Mouse (Mus musculus) liver, postnatal 0 days (tissue): ENCODE measurements at regions not wholly inside any gene's neighbourhood (a gene's known extent, or its start where the extent isn't known, plus 50 kb on each side); places are given as distances from the start of the nearest gene placed in this dataset.

Experiments
- CTCF ChIP-seq: sonication (generic); IDR thresholded peaks from 2 replicates; pipeline ENCODE4 v1.5.1; 2016; ENCODE audit warnings: antibody characterized with exemption, low read depth
- EP300 ChIP-seq: IDR thresholded peaks from 2 replicates; pipeline ENCODE4 v1.6.1; 2016; ENCODE audit warnings: antibody characterized with exemption, low read depth, mild to moderate bottlenecking

- no peak for TF ChIP-seq CTCF
- TF ChIP-seq EP300, result no peak
Measured at GRCm38 (mm10) chrX:163203446-163203845, 239.0 kb upstream of the S100g start.
